Mouse (Mus musculus) gastrocnemius, postnatal 10 days (tissue): ENCODE data around the gene Nptxr. TPM values are rescaled to one million over a fixed set of nuclear protein-coding genes. Genes with fewer than 3 reads are reported as not detected.
"Not testable (repeated sequence)": the region's sequence is repeated elsewhere in the genome, so short reads cannot be mapped to it uniquely, and the experiment has no call there.

Source experiments
- DNase-seq: peaks from one replicate; pipeline ENCODE4 v3.0.0; 2021; ENCODE audit warnings: mixed read lengths
- total RNA-seq, 2 experiments: library from RNA; stranded (reverse); gene quantifications; 2 replicates each; pipeline ENCODE4 v1.2.3; 2021

The Nptxr gene
- total RNA-seq, 2 experiments from 2014 or later, result 4.2 to 5.1 TPM

- no peak for DNase-seq
These were observed 18.0 kb upstream of the Nptxr start for GRCm38 (mm10) chr15:79822265-79823199.

- DNase-seq, result no peak
These were observed 13.8 kb upstream of the Nptxr start for GRCm38 (mm10) chr15:79818325-79818724.

- no peak for DNase-seq
These were observed 9.2 kb upstream of the Nptxr start for GRCm38 (mm10) chr15:79813666-79814258.

- DNase-seq, result not testable (repeated sequence)
These were observed 8.3 kb upstream of the Nptxr start for GRCm38 (mm10) chr15:79812840-79813239.

- DNase-seq, result no peak
These were observed 6.4 kb upstream of the Nptxr start for GRCm38 (mm10) chr15:79810997-79811396.

GRCm38 (mm10) chr15:79810061-79810460 lies 5.5 kb upstream of the Nptxr start:
- DNase-seq, result no peak

- no peak for DNase-seq
These were observed 4.1 kb upstream of the Nptxr start for GRCm38 (mm10) chr15:79808658-79809057.

- DNase-seq, result no peak
These were observed 3.5 kb upstream of the Nptxr start for GRCm38 (mm10) chr15:79808114-79808513.

GRCm38 (mm10) chr15:79807050-79807449 lies 2.5 kb upstream of the Nptxr start:
- DNase-seq, result no peak

GRCm38 (mm10) chr15:79805246-79805645 lies 680 bp upstream of the Nptxr start:
- no peak for DNase-seq

GRCm38 (mm10) chr15:79803533-79804351 lies 824 bp downstream of the Nptxr start:
- no peak for DNase-seq

GRCm38 (mm10) chr15:79802304-79802703 lies 2.3 kb downstream of the Nptxr start:
- DNase-seq, result no peak

- no peak for DNase-seq
These were observed 2.9 kb downstream of the Nptxr start for GRCm38 (mm10) chr15:79801646-79802045.

- no peak for DNase-seq
These were observed 3.9 kb downstream of the Nptxr start for GRCm38 (mm10) chr15:79800701-79801100.

GRCm38 (mm10) chr15:79798591-79798990 lies 6.0 kb downstream of the Nptxr start:
- DNase-seq, result no peak

- DNase-seq, result no peak
These were observed 6.9 kb downstream of the Nptxr start for GRCm38 (mm10) chr15:79797680-79798079.

- no peak for DNase-seq
These were observed 7.5 kb downstream of the Nptxr start for GRCm38 (mm10) chr15:79797096-79797495.

- no peak for DNase-seq
These were observed 8.3 kb downstream of the Nptxr start for GRCm38 (mm10) chr15:79796256-79796655.

- no peak for DNase-seq
These were observed 10.4 kb downstream of the Nptxr start for GRCm38 (mm10) chr15:79794173-79794572.

- no peak for DNase-seq
These were observed 11.5 kb downstream of the Nptxr start for GRCm38 (mm10) chr15:79793076-79793475.

- no peak for DNase-seq
These were observed 12.1 kb downstream of the Nptxr start for GRCm38 (mm10) chr15:79792455-79792854.

- DNase-seq, result peak; percentile 67
These were observed 13.1 kb downstream of the Nptxr start for GRCm38 (mm10) chr15:79791502-79791901.

GRCm38 (mm10) chr15:79790905-79791304 lies 13.7 kb downstream of the Nptxr start:
- DNase-seq, result no peak
